Mouse (Mus musculus) liver, embryonic 16.5 days (tissue): ENCODE data around the gene Popdc2. TPM values are rescaled to one million over a fixed set of nuclear protein-coding genes. Genes with fewer than 3 reads are reported as not detected.
A peak's percentile ranks its signal among the peaks of the same experiment; 100 is the strongest.

ENCODE experiments used
- ATAC-seq: fragments of 200-750 bp; cut with Nextera tagmentation; 2 replicates; pipeline ENCODE4 v1.8.0; 2017; ENCODE audit warnings: low read depth, mild to moderate bottlenecking, moderate number of reproducible peaks, moderate library complexity
- H3K27ac ChIP-seq: fragments of 300-500 bp; sonication (generic); 2 replicates; pipeline ENCODE4 v1.5.1; 2014; ENCODE audit warnings: mild to moderate bottlenecking, low read length
- H3K27me3 ChIP-seq: fragments of 300-500 bp; sonication (generic); 2 replicates; pipeline ENCODE4 v1.6.1; 2014; ENCODE audit warnings: low read depth, low read length, mixed read lengths; ENCODE audit not compliant: control insufficient read depth, insufficient read depth
- H3K36me3 ChIP-seq: fragments of 300-500 bp; sonication (generic); 2 replicates; pipeline ENCODE4 v1.6.1; 2014; ENCODE audit warnings: mild to moderate bottlenecking; ENCODE audit not compliant: control insufficient read depth, insufficient read depth
- H3K4me1 ChIP-seq: fragments of 300-500 bp; sonication (generic); 2 replicates; pipeline ENCODE4 v1.6.1; 2014; ENCODE audit warnings: low read depth, low read length, mixed read lengths; ENCODE audit not compliant: control insufficient read depth
- H3K4me2 ChIP-seq: fragments of 300-500 bp; sonication (generic); 2 replicates; pipeline ENCODE4 v1.6.1; 2014; ENCODE audit warnings: low read depth, low read length, mixed read lengths
- H3K4me3 ChIP-seq: fragments of 300-500 bp; sonication (generic); 2 replicates; pipeline ENCODE4 v1.5.1; 2014; ENCODE audit warnings: low read depth, mild to moderate bottlenecking, low read length
- H3K9ac ChIP-seq: fragments of 300-500 bp; sonication (generic); 2 replicates; pipeline ENCODE4 v1.6.1; 2014; ENCODE audit warnings: low read depth, low read length
- H3K9me3 ChIP-seq: fragments of 300-500 bp; sonication (generic); replicated peaks from 2 replicates; pipeline ENCODE4 v1.6.1; 2016; ENCODE audit warnings: low read length; ENCODE audit not compliant: control insufficient read depth
- WGBS: fragments of 180-500 bp; shearing (Covaris S2); extraction: QIAGEN DNeasy Blood & Tissue Kit; methylation state at CpG from one replicate; pipeline ENCODE4 v1.1.7; 2014; ENCODE audit not compliant: insufficient replicate concordance; 5-methylcytosine and 5-hydroxymethylcytosine counted together
- polyA plus RNA-seq: library from polyadenylated mRNA; unstranded; fragments of >200 nt; fragmentation: Nextera tagmentation; extraction: Ambion mirVana; gene quantifications from 2 replicates; pipeline ENCODE4 v1.2.1, GENCODE M21; 2015

Gene Popdc2
- polyA plus RNA-seq, 1 experiment from 2014 or later: 21.8 TPM

- H3K9me3 ChIP-seq: no peaks in the 10 kb centered on the region
- WGBS: 26% methylated on average over 15 of the region's 15 CpGs
- H3K27ac ChIP-seq: peak overlapping the region; percentile 98
- peak; percentile 95 for ATAC-seq
- no peaks in the 10 kb centered on the region for H3K27me3 ChIP-seq
- H3K4me3 ChIP-seq: peak overlapping the region; percentile 67
- peak overlapping the region; percentile 73 for H3K4me2 ChIP-seq
- H3K4me1 ChIP-seq: peaks cover 64% of the 10 kb centered on the region
- no peaks in the 10 kb centered on the region for H3K36me3 ChIP-seq
- peak overlapping the region; percentile 82 for H3K9ac ChIP-seq
Measured at GRCm38 (mm10) chr16:38371705-38372296, 9.8 kb downstream of the Popdc2 start.

GRCm38 (mm10) chr16:38372876-38373275 is 10.9 kb downstream of the Popdc2 start:
- no peaks in the 10 kb centered on the region for H3K27me3 ChIP-seq
- 64% methylated on average over 4 of the region's 4 CpGs for WGBS
- no peaks in the 10 kb centered on the region for H3K9me3 ChIP-seq
- ATAC-seq: no peak
- peak overlapping the region; percentile 98 for H3K27ac ChIP-seq
- H3K4me1 ChIP-seq: peaks cover 67% of the 10 kb centered on the region
- H3K36me3 ChIP-seq: peaks cover 4% of the 10 kb centered on the region
- peak overlapping the region; percentile 67 for H3K4me3 ChIP-seq
- H3K4me2 ChIP-seq: peak overlapping the region; percentile 73
- peak overlapping the region; percentile 82 for H3K9ac ChIP-seq

GRCm38 (mm10) chr16:38373439-38373838 is 11.4 kb downstream of the Popdc2 start:
- H3K4me3 ChIP-seq: peak overlapping the region; percentile 67
- WGBS: 65% methylated on average over 10 of the region's 10 CpGs

GRCm38 (mm10) chr16:38373941-38374340 is 11.9 kb downstream of the Popdc2 start:
- no peaks in the 10 kb centered on the region for H3K27me3 ChIP-seq
- peak overlapping the region; percentile 67 for H3K4me3 ChIP-seq
- H3K27ac ChIP-seq: peak overlapping the region; percentile 98
- H3K4me2 ChIP-seq: peak overlapping the region; percentile 73
- peak overlapping the region; percentile 56 for H3K9ac ChIP-seq
- peaks cover 67% of the 10 kb centered on the region for H3K4me1 ChIP-seq
- 83% methylated on average over 16 of the region's 16 CpGs for WGBS
- ATAC-seq: no peak
- no peaks in the 10 kb centered on the region for H3K9me3 ChIP-seq
- H3K36me3 ChIP-seq: peaks cover 11% of the 10 kb centered on the region

More at GRCm38 (mm10) chr16:38373439-38373838, 11.4 kb downstream of the Popdc2 start:
- Histone ChIP-seq H3K27ac (peak overlapping the region; percentile 98), H3K4me1 (peaks cover 64% of the 10 kb centered on the region), H3K9ac (no peak overlapping the region), H3K36me3 (peaks cover 6% of the 10 kb centered on the region), H3K27me3 (no peaks in the 10 kb centered on the region), H3K9me3 (no peaks in the 10 kb centered on the region), H3K4me2 (peak overlapping the region; percentile 73)
- ATAC-seq: no peak

- H3K27me3 ChIP-seq: no peaks in the 10 kb centered on the region
- peak overlapping the region; percentile 98 for H3K27ac ChIP-seq
- H3K9me3 ChIP-seq: no peaks in the 10 kb centered on the region
- WGBS: 53% methylated on average over 10 of the region's 10 CpGs
- ATAC-seq: peak; percentile 14; the same call in 1 of the 2 replicates
- peak overlapping the region; percentile 73 for H3K4me2 ChIP-seq
- H3K9ac ChIP-seq: peak overlapping the region; percentile 56
- peaks cover 11% of the 10 kb centered on the region for H3K36me3 ChIP-seq
- peaks cover 71% of the 10 kb centered on the region for H3K4me1 ChIP-seq
- H3K4me3 ChIP-seq: peak overlapping the region; percentile 67
Measured at GRCm38 (mm10) chr16:38374379-38375140, 12.6 kb downstream of the Popdc2 start.

- H3K27ac ChIP-seq: peak overlapping the region; percentile 98
- peak overlapping the region; percentile 73 for H3K4me2 ChIP-seq
- peaks cover 69% of the 10 kb centered on the region for H3K4me1 ChIP-seq
- no peaks in the 10 kb centered on the region for H3K9me3 ChIP-seq
- H3K4me3 ChIP-seq: peak overlapping the region; percentile 67
- peak overlapping the region; percentile 56 for H3K9ac ChIP-seq
- ATAC-seq: peak; percentile 3; the same call in 1 of the 2 replicates
- no peaks in the 10 kb centered on the region for H3K27me3 ChIP-seq
- peaks cover 11% of the 10 kb centered on the region for H3K36me3 ChIP-seq
- WGBS: 14% methylated on average over 7 of the region's 7 CpGs
Measured at GRCm38 (mm10) chr16:38375182-38375581, 13.2 kb downstream of the Popdc2 start.

GRCm38 (mm10) chr16:38376163-38376840 is 14.3 kb downstream of the Popdc2 start:
- peaks cover 58% of the 10 kb centered on the region for H3K4me1 ChIP-seq
- 28% methylated on average over 17 of the region's 17 CpGs for WGBS
- ATAC-seq: no peak
- H3K36me3 ChIP-seq: peaks cover 11% of the 10 kb centered on the region
- H3K9me3 ChIP-seq: no peaks in the 10 kb centered on the region
- H3K9ac ChIP-seq: peak overlapping the region; percentile 56
- peak overlapping the region; percentile 67 for H3K4me3 ChIP-seq
- H3K4me2 ChIP-seq: peak overlapping the region; percentile 73
- H3K27me3 ChIP-seq: no peaks in the 10 kb centered on the region
- peak overlapping the region; percentile 98 for H3K27ac ChIP-seq

- H3K27ac ChIP-seq: peak overlapping the region; percentile 47
- H3K9ac ChIP-seq: peak overlapping the region; percentile 56
- H3K9me3 ChIP-seq: no peaks in the 10 kb centered on the region
- peak overlapping the region; percentile 67 for H3K4me3 ChIP-seq
- WGBS: 27% methylated on average over 8 of the region's 8 CpGs
- H3K4me2 ChIP-seq: peak overlapping the region; percentile 73
- no peak for ATAC-seq
- H3K4me1 ChIP-seq: peaks cover 55% of the 10 kb centered on the region
- peaks cover 11% of the 10 kb centered on the region for H3K36me3 ChIP-seq
- H3K27me3 ChIP-seq: no peaks in the 10 kb centered on the region
Measured at GRCm38 (mm10) chr16:38376841-38377249, 14.8 kb downstream of the Popdc2 start.
